Mouse (Mus musculus): ENCODE results near the gene Cma2. TPM values are rescaled to one million over a fixed set of nuclear protein-coding genes. Genes with fewer than 3 reads are reported as not detected.

Gene Cma2
- not detected for polyA plus RNA-seq (2015; fragmentation: Illumina TruSeq; extraction: RNeasy Lipid Tissue Mini Kit (QIAGEN cat#74804); ENCODE audit: insufficient read depth, low replicate concordance)

DNA sequence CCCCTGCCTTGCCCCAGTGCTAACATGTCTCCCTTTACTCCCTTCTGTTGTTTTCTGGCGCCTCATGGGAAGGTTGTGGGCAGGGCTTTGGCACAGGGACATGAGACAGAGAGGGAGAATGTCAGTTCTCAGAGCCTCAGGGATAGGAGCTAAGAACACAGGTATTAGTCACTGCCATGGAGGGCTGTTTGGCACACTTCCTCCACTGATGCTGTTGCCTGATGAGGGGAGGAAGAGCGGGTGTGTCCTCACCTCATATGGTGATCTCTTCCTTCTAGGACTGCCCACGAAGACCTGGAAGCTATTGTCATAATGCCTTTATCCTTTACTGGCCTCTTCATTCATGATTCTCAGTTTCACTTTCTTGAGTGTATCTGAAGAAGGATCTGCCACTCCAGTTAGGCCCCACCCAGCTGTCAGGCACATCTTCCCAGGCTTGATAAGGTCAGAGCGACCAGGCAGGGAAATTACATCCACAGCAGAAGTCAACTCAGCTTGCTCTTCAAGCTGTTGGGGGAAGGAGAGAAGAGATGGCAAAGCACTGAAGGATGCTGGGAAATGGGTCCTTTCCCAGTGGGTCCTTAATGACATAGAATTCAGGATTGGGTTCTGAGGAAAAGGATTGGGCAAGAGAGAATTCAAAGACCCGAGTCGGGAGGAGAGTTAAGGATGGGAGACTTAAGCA, at the start of gene Cma2:
Gene Cma2 (plus strand): TSS at position 635 of the 685 bp plus-strand sequence.

DNA sequence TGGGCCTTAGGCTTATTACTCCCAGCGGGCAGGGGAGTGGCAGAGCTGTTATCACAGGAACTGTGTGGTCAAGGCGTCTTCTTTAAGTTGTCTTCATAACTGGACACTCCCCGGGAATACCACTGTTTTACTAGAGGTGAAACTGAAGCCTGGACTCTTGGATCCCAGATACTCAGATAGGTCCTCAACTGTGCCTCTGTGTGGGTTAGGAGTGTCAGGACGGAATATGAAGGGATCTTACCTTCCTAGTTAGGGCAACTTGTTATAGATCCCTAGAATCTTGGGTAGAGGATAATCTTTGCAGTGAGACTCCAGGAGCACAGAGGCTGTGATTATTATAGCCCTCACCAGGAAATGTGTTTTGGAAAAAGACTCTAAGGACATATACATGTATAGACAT, 6.2 kb upstream of the Cma2 start, which contains the start of gene Cma1:
Gene Cma1 (minus strand): TSS at position 101 of the 400 bp plus-strand sequence.

DNA sequence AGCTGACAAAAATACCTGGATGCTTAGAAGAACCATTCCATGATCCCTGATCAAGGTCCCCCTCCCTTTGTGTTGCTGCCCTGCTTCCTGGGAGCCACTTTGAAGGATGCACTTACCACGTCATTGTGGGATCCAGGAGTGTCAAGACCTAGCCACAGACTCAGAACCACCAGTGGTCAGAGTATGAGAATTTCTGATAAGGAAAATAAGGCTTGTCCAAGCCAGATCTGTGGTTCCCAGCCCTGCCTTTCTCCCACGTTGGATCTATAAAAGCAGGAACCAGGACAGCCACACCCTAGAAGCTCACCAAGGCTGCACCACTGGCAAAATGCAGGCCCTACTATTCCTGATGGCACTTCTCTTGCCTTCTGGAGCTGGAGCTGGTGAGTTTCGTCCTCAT, 66.9 kb downstream of the Cma2 start, which contains the start of gene Mcpt1:
Gene Mcpt1 (plus strand): TSS at position 301 of the 400 bp plus-strand sequence.

Other genes with a start within 250 kb of the Cma2 start
- gene Tgm1, start 237.1 kb upstream of the Cma2 start, polyA plus RNA-seq (2015; fragmentation: Illumina TruSeq; extraction: RNeasy Lipid Tissue Mini Kit (QIAGEN cat#74804); ENCODE audit: insufficient read depth, low replicate concordance) = 15.3 TPM
- gene Rabggta, start 228.7 kb upstream of the Cma2 start, polyA plus RNA-seq (2015; fragmentation: Illumina TruSeq; extraction: RNeasy Lipid Tissue Mini Kit (QIAGEN cat#74804); ENCODE audit: insufficient read depth, low replicate concordance) = 19.2 TPM
- gene Dhrs1, start 205.3 kb upstream of the Cma2 start, polyA plus RNA-seq (2015; fragmentation: Illumina TruSeq; extraction: RNeasy Lipid Tissue Mini Kit (QIAGEN cat#74804); ENCODE audit: insufficient read depth, low replicate concordance) = 90.3 TPM
- 22.0 TPM for gene Nop9, start 205.3 kb upstream of the Cma2 start, polyA plus RNA-seq (2015; fragmentation: Illumina TruSeq; extraction: RNeasy Lipid Tissue Mini Kit (QIAGEN cat#74804); ENCODE audit: insufficient read depth, low replicate concordance)
- gene Cideb, start 192.5 kb upstream of the Cma2 start, polyA plus RNA-seq (2015; fragmentation: Illumina TruSeq; extraction: RNeasy Lipid Tissue Mini Kit (QIAGEN cat#74804); ENCODE audit: insufficient read depth, low replicate concordance) = not detected
- gene Ltb4r2, start 189.6 kb upstream of the Cma2 start, polyA plus RNA-seq (2015; fragmentation: Illumina TruSeq; extraction: RNeasy Lipid Tissue Mini Kit (QIAGEN cat#74804); ENCODE audit: insufficient read depth, low replicate concordance) = 0.28 TPM
- 1.8 TPM for gene Ltb4r1, start 185.0 kb upstream of the Cma2 start, polyA plus RNA-seq (2015; fragmentation: Illumina TruSeq; extraction: RNeasy Lipid Tissue Mini Kit (QIAGEN cat#74804); ENCODE audit: insufficient read depth, low replicate concordance)
- 3.7 TPM for gene Adcy4, start 166.9 kb upstream of the Cma2 start, polyA plus RNA-seq (2015; fragmentation: Illumina TruSeq; extraction: RNeasy Lipid Tissue Mini Kit (QIAGEN cat#74804); ENCODE audit: insufficient read depth, low replicate concordance)
- gene Ripk3, start 162.1 kb upstream of the Cma2 start, polyA plus RNA-seq (2015; fragmentation: Illumina TruSeq; extraction: RNeasy Lipid Tissue Mini Kit (QIAGEN cat#74804); ENCODE audit: insufficient read depth, low replicate concordance) = 53.5 TPM
- gene Nfatc4, start 127.8 kb upstream of the Cma2 start, polyA plus RNA-seq (2015; fragmentation: Illumina TruSeq; extraction: RNeasy Lipid Tissue Mini Kit (QIAGEN cat#74804); ENCODE audit: insufficient read depth, low replicate concordance) = 3.8 TPM
- 2.3 TPM for gene Nynrin, start 97.0 kb upstream of the Cma2 start, polyA plus RNA-seq (2015; fragmentation: Illumina TruSeq; extraction: RNeasy Lipid Tissue Mini Kit (QIAGEN cat#74804); ENCODE audit: insufficient read depth, low replicate concordance)
- gene Cbln3, start 66.6 kb upstream of the Cma2 start, polyA plus RNA-seq (2015; fragmentation: Illumina TruSeq; extraction: RNeasy Lipid Tissue Mini Kit (QIAGEN cat#74804); ENCODE audit: insufficient read depth, low replicate concordance) = 0.12 TPM
- gene Khnyn, start 66.0 kb upstream of the Cma2 start, polyA plus RNA-seq (2015; fragmentation: Illumina TruSeq; extraction: RNeasy Lipid Tissue Mini Kit (QIAGEN cat#74804); ENCODE audit: insufficient read depth, low replicate concordance) = 59.4 TPM
- gene Sdr39u1, start 50.7 kb upstream of the Cma2 start, polyA plus RNA-seq (2015; fragmentation: Illumina TruSeq; extraction: RNeasy Lipid Tissue Mini Kit (QIAGEN cat#74804); ENCODE audit: insufficient read depth, low replicate concordance) = 28.8 TPM
- gene Cma1, start 6.3 kb upstream of the Cma2 start, polyA plus RNA-seq (2015; fragmentation: Illumina TruSeq; extraction: RNeasy Lipid Tissue Mini Kit (QIAGEN cat#74804); ENCODE audit: insufficient read depth, low replicate concordance) = 4.4 TPM
- not detected for gene Mcpt1, start 67.0 kb downstream of the Cma2 start, polyA plus RNA-seq (2015; fragmentation: Illumina TruSeq; extraction: RNeasy Lipid Tissue Mini Kit (QIAGEN cat#74804); ENCODE audit: insufficient read depth, low replicate concordance)
- not detected for gene Mcpt9, start 79.5 kb downstream of the Cma2 start, polyA plus RNA-seq (2015; fragmentation: Illumina TruSeq; extraction: RNeasy Lipid Tissue Mini Kit (QIAGEN cat#74804); ENCODE audit: insufficient read depth, low replicate concordance)
- gene Mcpt2, start 91.1 kb downstream of the Cma2 start, polyA plus RNA-seq (2015; fragmentation: Illumina TruSeq; extraction: RNeasy Lipid Tissue Mini Kit (QIAGEN cat#74804); ENCODE audit: insufficient read depth, low replicate concordance) = 0.32 TPM
- 3.9 TPM for gene Mcpt4, start 111.3 kb downstream of the Cma2 start, polyA plus RNA-seq (2015; fragmentation: Illumina TruSeq; extraction: RNeasy Lipid Tissue Mini Kit (QIAGEN cat#74804); ENCODE audit: insufficient read depth, low replicate concordance)
- gene Mcpt8, start 134.3 kb downstream of the Cma2 start, polyA plus RNA-seq (2015; fragmentation: Illumina TruSeq; extraction: RNeasy Lipid Tissue Mini Kit (QIAGEN cat#74804); ENCODE audit: insufficient read depth, low replicate concordance) = 0.79 TPM
- gene Ctsg, start 151.6 kb downstream of the Cma2 start, polyA plus RNA-seq (2015; fragmentation: Illumina TruSeq; extraction: RNeasy Lipid Tissue Mini Kit (QIAGEN cat#74804); ENCODE audit: insufficient read depth, low replicate concordance) = 0.68 TPM
- gene Gzme, start 169.6 kb downstream of the Cma2 start, polyA plus RNA-seq (2015; fragmentation: Illumina TruSeq; extraction: RNeasy Lipid Tissue Mini Kit (QIAGEN cat#74804); ENCODE audit: insufficient read depth, low replicate concordance) = not detected
- gene Gzmd, start 181.6 kb downstream of the Cma2 start, polyA plus RNA-seq (2015; fragmentation: Illumina TruSeq; extraction: RNeasy Lipid Tissue Mini Kit (QIAGEN cat#74804); ENCODE audit: insufficient read depth, low replicate concordance) = not detected
- not detected for gene Gzmg, start 208.6 kb downstream of the Cma2 start, polyA plus RNA-seq (2015; fragmentation: Illumina TruSeq; extraction: RNeasy Lipid Tissue Mini Kit (QIAGEN cat#74804); ENCODE audit: insufficient read depth, low replicate concordance)
- not detected for gene Gzmn, start 223.6 kb downstream of the Cma2 start, polyA plus RNA-seq (2015; fragmentation: Illumina TruSeq; extraction: RNeasy Lipid Tissue Mini Kit (QIAGEN cat#74804); ENCODE audit: insufficient read depth, low replicate concordance)